Mouse (Mus musculus): ENCODE results near the gene R3hdm2. TPM values are rescaled to one million over a fixed set of nuclear protein-coding genes. Genes with fewer than 3 reads are reported as not detected.

Gene R3hdm2
- polyA plus RNA-seq, 1 experiment, result 122 TPM

- no peaks in the 10 kb centered on the region for H3K27me3 ChIP-seq (ENCODE audit: control insufficient read depth, insufficient read depth, low read length, poor library complexity, severe bottlenecking)
- no peaks in the 10 kb centered on the region for H3K36me3 ChIP-seq (ENCODE audit: control insufficient read depth, insufficient read depth, low read length, poor library complexity, severe bottlenecking)
Observed at GRCm38 (mm10) chr10:127341891-127342639, 38.1 kb upstream of the R3hdm2 start, which contains the start of gene Gli1. TSS of gene Gli1 (minus strand) at chr10:127341974.

GRCm38 (mm10) chr10:127343029-127343428, 37.1 kb upstream of the R3hdm2 start:
- no peak for TF ChIP-seq EP300 (IDR thresholded peaks at IDR 0.05; ENCODE audit: insufficient read depth, low read depth, low read length)
- no peak for TF ChIP-seq POLR2A (IDR thresholded peaks at IDR 0.05; ENCODE audit: insufficient read depth, low read length)
- TF ChIP-seq CTCF (IDR thresholded peaks at IDR 0.05; ENCODE audit: low read depth, low read length), result no peak
- H3K36me3 ChIP-seq (ENCODE audit: control insufficient read depth, insufficient read depth, low read length, poor library complexity, severe bottlenecking), result no peaks in the 10 kb centered on the region
- no peak overlapping the region for H3K4me3 ChIP-seq (ENCODE audit: low read depth, low read length)
- H3K9me3 ChIP-seq (replicated peaks; ENCODE audit: control insufficient read depth, insufficient read depth, low read length, poor library complexity, severe bottlenecking), result no peaks in the 10 kb centered on the region
- H3K4me1 ChIP-seq (ENCODE audit: control insufficient read depth, insufficient read depth, low read length), result no peaks in the 10 kb centered on the region
- H3K27ac ChIP-seq (ENCODE audit: insufficient read depth, low read length), result no peak overlapping the region
- H3K27me3 ChIP-seq (ENCODE audit: control insufficient read depth, insufficient read depth, low read length, poor library complexity, severe bottlenecking), result no peaks in the 10 kb centered on the region
- H3K9ac ChIP-seq (ENCODE audit: low read depth, poor library complexity, severe bottlenecking), result no peak overlapping the region

More at GRCm38 (mm10) chr10:127341891-127342639, 38.1 kb upstream of the R3hdm2 start, which contains the start of gene Gli1:
- Histone ChIP-seq H3K27ac (ENCODE audit: insufficient read depth, low read length) (peak within 1 kb of the TSS; percentile 94), H3K9ac (ENCODE audit: low read depth, poor library complexity, severe bottlenecking) (peak within 1 kb of the TSS; percentile 88), H3K4me3 (ENCODE audit: low read depth, low read length) (peak within 1 kb of the TSS; percentile 94), H3K4me1 (ENCODE audit: control insufficient read depth, insufficient read depth, low read length) (no peaks in the 10 kb centered on the region), H3K9me3 (replicated peaks; ENCODE audit: control insufficient read depth, insufficient read depth, low read length, poor library complexity, severe bottlenecking) (no peaks in the 10 kb centered on the region)
- TF ChIP-seq EP300 (IDR thresholded peaks at IDR 0.05; ENCODE audit: insufficient read depth, low read depth, low read length), result peak; percentile 32; the same call in 1 of the 2 replicates
- no peak for TF ChIP-seq POLR2A (IDR thresholded peaks at IDR 0.05; ENCODE audit: insufficient read depth, low read length)
- peak; percentile 87 for TF ChIP-seq CTCF (IDR thresholded peaks at IDR 0.05; ENCODE audit: low read depth, low read length)

GRCm38 (mm10) chr10:127346173-127346572, 34.0 kb upstream of the R3hdm2 start:
- H3K4me1 ChIP-seq (ENCODE audit: control insufficient read depth, insufficient read depth, low read length), result no peaks in the 10 kb centered on the region
- no peaks in the 10 kb centered on the region for H3K36me3 ChIP-seq (ENCODE audit: control insufficient read depth, insufficient read depth, low read length, poor library complexity, severe bottlenecking)
- H3K4me3 ChIP-seq (ENCODE audit: low read depth, low read length), result no peak overlapping the region
- no peaks in the 10 kb centered on the region for H3K9me3 ChIP-seq (replicated peaks; ENCODE audit: control insufficient read depth, insufficient read depth, low read length, poor library complexity, severe bottlenecking)
- no peak overlapping the region for H3K27ac ChIP-seq (ENCODE audit: insufficient read depth, low read length)
- no peak overlapping the region for H3K9ac ChIP-seq (ENCODE audit: low read depth, poor library complexity, severe bottlenecking)
- H3K27me3 ChIP-seq (ENCODE audit: control insufficient read depth, insufficient read depth, low read length, poor library complexity, severe bottlenecking), result no peaks in the 10 kb centered on the region
- TF ChIP-seq EP300 (IDR thresholded peaks at IDR 0.05; ENCODE audit: insufficient read depth, low read depth, low read length) (no peak), CTCF (IDR thresholded peaks at IDR 0.05; ENCODE audit: low read depth, low read length) (no peak)

GRCm38 (mm10) chr10:127348957-127349356, 31.2 kb upstream of the R3hdm2 start:
- no peak overlapping the region for H3K9ac ChIP-seq (ENCODE audit: low read depth, poor library complexity, severe bottlenecking)
- H3K4me3 ChIP-seq (ENCODE audit: low read depth, low read length), result no peak overlapping the region
- H3K27ac ChIP-seq (ENCODE audit: insufficient read depth, low read length), result no peak overlapping the region
- no peaks in the 10 kb centered on the region for H3K4me1 ChIP-seq (ENCODE audit: control insufficient read depth, insufficient read depth, low read length)
- H3K36me3 ChIP-seq (ENCODE audit: control insufficient read depth, insufficient read depth, low read length, poor library complexity, severe bottlenecking), result no peaks in the 10 kb centered on the region
- no peaks in the 10 kb centered on the region for H3K27me3 ChIP-seq (ENCODE audit: control insufficient read depth, insufficient read depth, low read length, poor library complexity, severe bottlenecking)
- TF ChIP-seq POLR2A (IDR thresholded peaks at IDR 0.05; ENCODE audit: insufficient read depth, low read length) (no peak), CTCF (IDR thresholded peaks at IDR 0.05; ENCODE audit: low read depth, low read length) (peak; percentile 71), EP300 (IDR thresholded peaks at IDR 0.05; ENCODE audit: insufficient read depth, low read depth, low read length) (no peak)
- H3K9me3 ChIP-seq (replicated peaks; ENCODE audit: control insufficient read depth, insufficient read depth, low read length, poor library complexity, severe bottlenecking), result no peaks in the 10 kb centered on the region

GRCm38 (mm10) chr10:127349810-127350209, 30.3 kb upstream of the R3hdm2 start:
- H3K9ac ChIP-seq (ENCODE audit: low read depth, poor library complexity, severe bottlenecking), result no peak overlapping the region
- no peak overlapping the region for H3K27ac ChIP-seq (ENCODE audit: insufficient read depth, low read length)
- H3K4me3 ChIP-seq (ENCODE audit: low read depth, low read length), result no peak overlapping the region
- no peaks in the 10 kb centered on the region for H3K36me3 ChIP-seq (ENCODE audit: control insufficient read depth, insufficient read depth, low read length, poor library complexity, severe bottlenecking)
- H3K9me3 ChIP-seq (replicated peaks; ENCODE audit: control insufficient read depth, insufficient read depth, low read length, poor library complexity, severe bottlenecking), result no peaks in the 10 kb centered on the region
- H3K4me1 ChIP-seq (ENCODE audit: control insufficient read depth, insufficient read depth, low read length), result no peaks in the 10 kb centered on the region
- TF ChIP-seq CTCF (IDR thresholded peaks at IDR 0.05; ENCODE audit: low read depth, low read length), result no peak
- no peak for TF ChIP-seq POLR2A (IDR thresholded peaks at IDR 0.05; ENCODE audit: insufficient read depth, low read length)
- TF ChIP-seq EP300 (IDR thresholded peaks at IDR 0.05; ENCODE audit: insufficient read depth, low read depth, low read length), result no peak
- no peaks in the 10 kb centered on the region for H3K27me3 ChIP-seq (ENCODE audit: control insufficient read depth, insufficient read depth, low read length, poor library complexity, severe bottlenecking)

- H3K36me3 ChIP-seq (ENCODE audit: control insufficient read depth, insufficient read depth, low read length, poor library complexity, severe bottlenecking), result no peaks in the 10 kb centered on the region
- TF ChIP-seq CTCF (IDR thresholded peaks at IDR 0.05; ENCODE audit: low read depth, low read length) (peak; percentile 98), EP300 (IDR thresholded peaks at IDR 0.05; ENCODE audit: insufficient read depth, low read depth, low read length) (no peak)
- no peaks in the 10 kb centered on the region for H3K27me3 ChIP-seq (ENCODE audit: control insufficient read depth, insufficient read depth, low read length, poor library complexity, severe bottlenecking)
- H3K9me3 ChIP-seq (replicated peaks; ENCODE audit: control insufficient read depth, insufficient read depth, low read length, poor library complexity, severe bottlenecking), result no peaks in the 10 kb centered on the region
- no peaks in the 10 kb centered on the region for H3K4me1 ChIP-seq (ENCODE audit: control insufficient read depth, insufficient read depth, low read length)
- H3K4me3 ChIP-seq (ENCODE audit: low read depth, low read length), result peak overlapping the region; percentile 58
- peak overlapping the region; percentile 6; the same call in 1 of the 2 replicates for H3K9ac ChIP-seq (ENCODE audit: low read depth, poor library complexity, severe bottlenecking)
- no peak overlapping the region for H3K27ac ChIP-seq (ENCODE audit: insufficient read depth, low read length)
Observed at GRCm38 (mm10) chr10:127350594-127351284, 29.4 kb upstream of the R3hdm2 start.
